Mouse (Mus musculus) C2C12 (cell line): ENCODE results near the gene Epn2.

Source experiments
- CEBPB ChIP-seq: IDR thresholded peaks from one replicate; pipeline ENCODE4 v1.6.1; 2011; ENCODE audit warnings: low read depth, mild to moderate bottlenecking, control low read depth, moderate library complexity
- CTCF ChIP-seq: IDR thresholded peaks from one replicate; pipeline ENCODE4 v1.5.1; 2011; ENCODE audit not compliant: control insufficient read depth, insufficient read depth, insufficient read length
- USF1 ChIP-seq: IDR thresholded peaks from one replicate; pipeline ENCODE4 v1.6.1; 2011; ENCODE audit warnings: low read depth, mild to moderate bottlenecking, control low read depth, moderate library complexity

GRCm38 (mm10) chr11:61489874-61490273 lies 89.6 kb downstream of the Epn2 start:
- TF ChIP-seq CEBPB (no peak), CTCF (no peak), USF1 (no peak)
